Mouse (Mus musculus): Measurements from ENCODE around the gene Sod1. TPM values are rescaled to one million over a fixed set of nuclear protein-coding genes. Genes with fewer than 3 reads are reported as not detected.

The Sod1 gene
- total and polyA plus RNA-seq, 3 experiments, result 389 to 747 (median 609) TPM

DNA sequence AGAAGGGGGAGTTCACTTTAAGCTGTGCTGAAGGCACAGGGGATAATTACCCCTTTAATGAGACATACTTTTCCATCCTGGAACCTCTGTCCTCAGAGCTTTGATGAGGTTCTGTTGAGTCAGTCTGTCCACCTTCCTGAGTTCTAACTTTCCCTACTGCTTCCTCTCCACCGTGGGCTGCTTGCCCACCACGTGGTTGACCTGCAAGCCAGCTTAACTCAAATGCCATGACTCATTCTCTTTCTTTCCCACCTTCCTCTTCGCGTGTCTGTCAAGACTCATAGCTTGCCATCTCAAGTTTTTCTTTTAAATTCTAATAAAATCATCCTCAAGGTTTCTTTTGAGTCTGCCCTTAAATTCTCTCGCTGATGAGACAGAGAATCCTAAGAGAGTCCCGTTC is 39.6 kb upstream of the Sod1 start:
- H3K36me3 ChIP-seq (replicated peaks), result no peaks in the 10 kb centered on the region
- no peak overlapping the region for H3K4me3 ChIP-seq (ENCODE audit: low read depth, low read length)
- ATAC-seq (ENCODE audit: extremely low read depth, insufficient number of reproducible peaks, low FRiP score, poor library complexity, severe bottlenecking), result no peak
- no peaks in the 10 kb centered on the region; the same call in 1 of the 2 replicates for H3K9me3 ChIP-seq (replicated peaks)
- TF ChIP-seq GATA1 (IDR thresholded peaks at IDR 0.05; ENCODE audit: borderline replicate concordance, low read length) (no peak), CTCF (IDR thresholded peaks at IDR 0.05; ENCODE audit: low read depth, low read length) (no peak), TAL1 (conservative IDR thresholded peaks at IDR 0.05; ENCODE audit: low read depth, low read length) (no peak), GATA2 (IDR thresholded peaks at IDR 0.05; ENCODE audit: borderline replicate concordance, low read depth, low read length) (no peak), POLR2AphosphoS5 (IDR thresholded peaks at IDR 0.05; ENCODE audit: insufficient replicate concordance, low read depth, low read length) (no peak)
- no peaks in the 10 kb centered on the region for H3K27me3 ChIP-seq (ENCODE audit: insufficient read depth, low read length)
- H3K4me1 ChIP-seq (ENCODE audit: insufficient read depth, low read depth, low read length), result peaks cover 5% of the 10 kb centered on the region; the same call in 1 of the 2 replicates
- DNase-seq (ENCODE audit: low spot score), result no peak

DNA sequence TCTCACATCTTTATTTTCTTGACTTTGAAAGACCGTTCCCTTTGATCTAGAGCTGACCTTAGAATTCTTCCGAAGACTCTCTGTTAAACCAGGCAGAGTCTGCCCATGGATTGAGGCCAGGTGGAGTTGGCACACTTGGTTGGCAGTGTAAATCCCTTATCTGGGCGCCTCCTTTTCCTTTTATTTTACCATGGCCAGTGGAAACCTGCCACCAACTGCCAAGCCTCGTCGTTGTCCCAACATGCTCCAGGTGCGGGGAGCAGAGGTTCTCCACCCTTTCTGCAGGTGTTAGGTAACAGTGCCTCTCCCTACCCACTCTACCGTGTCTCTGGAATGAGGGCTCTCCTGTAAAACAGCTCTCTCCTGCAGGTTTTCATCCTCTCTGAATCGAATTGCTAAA is 38.9 kb upstream of the Sod1 start:
- no peaks in the 10 kb centered on the region for H3K27me3 ChIP-seq (ENCODE audit: insufficient read depth, low read length)
- H3K4me1 ChIP-seq (ENCODE audit: insufficient read depth, low read depth, low read length), result peaks cover 5% of the 10 kb centered on the region; the same call in 1 of the 2 replicates
- H3K36me3 ChIP-seq (replicated peaks), result no peaks in the 10 kb centered on the region
- TF ChIP-seq GATA2 (IDR thresholded peaks at IDR 0.05; ENCODE audit: borderline replicate concordance, low read depth, low read length) (no peak), TAL1 (conservative IDR thresholded peaks at IDR 0.05; ENCODE audit: low read depth, low read length) (no peak), CTCF (IDR thresholded peaks at IDR 0.05; ENCODE audit: low read depth, low read length) (no peak), POLR2AphosphoS5 (IDR thresholded peaks at IDR 0.05; ENCODE audit: insufficient replicate concordance, low read depth, low read length) (no peak), GATA1 (IDR thresholded peaks at IDR 0.05; ENCODE audit: borderline replicate concordance, low read length) (no peak)
- DNase-seq (ENCODE audit: low spot score) (no peak), ATAC-seq (ENCODE audit: extremely low read depth, insufficient number of reproducible peaks, low FRiP score, poor library complexity, severe bottlenecking) (no peak)
- H3K9me3 ChIP-seq (replicated peaks), result no peaks in the 10 kb centered on the region; the same call in 1 of the 2 replicates
- no peak overlapping the region for H3K4me3 ChIP-seq (ENCODE audit: low read depth, low read length)

DNA sequence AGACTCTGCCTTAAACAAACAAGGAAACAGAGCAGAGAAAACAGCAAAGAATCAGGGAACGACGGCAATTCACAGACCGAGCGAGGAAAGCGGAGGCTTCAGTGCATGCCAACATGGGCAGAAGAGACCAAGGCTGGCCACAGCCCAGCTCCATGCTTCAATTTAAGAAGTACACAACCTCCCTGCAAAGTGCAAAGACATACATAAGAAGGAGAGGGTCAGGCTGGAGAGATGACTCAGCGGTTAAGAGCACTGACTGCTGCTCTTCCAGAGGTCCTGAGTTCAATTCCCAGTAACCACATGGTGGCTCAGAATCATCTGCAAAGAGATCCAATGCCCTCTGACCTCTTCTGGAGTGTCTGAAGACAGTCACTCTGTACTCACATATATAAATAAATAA is 36.4 kb upstream of the Sod1 start:
- no peaks in the 10 kb centered on the region for H3K36me3 ChIP-seq (replicated peaks)
- no peak overlapping the region for H3K4me3 ChIP-seq (ENCODE audit: low read depth, low read length)
- DNase-seq (ENCODE audit: low spot score) (no peak), ATAC-seq (ENCODE audit: extremely low read depth, insufficient number of reproducible peaks, low FRiP score, poor library complexity, severe bottlenecking) (no peak)
- TF ChIP-seq GATA2 (IDR thresholded peaks at IDR 0.05; ENCODE audit: borderline replicate concordance, low read depth, low read length), result no peak
- TF ChIP-seq TAL1 (conservative IDR thresholded peaks at IDR 0.05; ENCODE audit: low read depth, low read length), result no peak
- no peak for TF ChIP-seq POLR2AphosphoS5 (IDR thresholded peaks at IDR 0.05; ENCODE audit: insufficient replicate concordance, low read depth, low read length)
- TF ChIP-seq CTCF (IDR thresholded peaks at IDR 0.05; ENCODE audit: low read depth, low read length), result no peak
- TF ChIP-seq GATA1 (IDR thresholded peaks at IDR 0.05; ENCODE audit: borderline replicate concordance, low read length), result no peak
- no peaks in the 10 kb centered on the region for H3K27me3 ChIP-seq (ENCODE audit: insufficient read depth, low read length)
- no peaks in the 10 kb centered on the region; the same call in 1 of the 2 replicates for H3K9me3 ChIP-seq (replicated peaks)
- peaks cover 3% of the 10 kb centered on the region; the same call in 1 of the 2 replicates for H3K4me1 ChIP-seq (ENCODE audit: insufficient read depth, low read depth, low read length)

DNA sequence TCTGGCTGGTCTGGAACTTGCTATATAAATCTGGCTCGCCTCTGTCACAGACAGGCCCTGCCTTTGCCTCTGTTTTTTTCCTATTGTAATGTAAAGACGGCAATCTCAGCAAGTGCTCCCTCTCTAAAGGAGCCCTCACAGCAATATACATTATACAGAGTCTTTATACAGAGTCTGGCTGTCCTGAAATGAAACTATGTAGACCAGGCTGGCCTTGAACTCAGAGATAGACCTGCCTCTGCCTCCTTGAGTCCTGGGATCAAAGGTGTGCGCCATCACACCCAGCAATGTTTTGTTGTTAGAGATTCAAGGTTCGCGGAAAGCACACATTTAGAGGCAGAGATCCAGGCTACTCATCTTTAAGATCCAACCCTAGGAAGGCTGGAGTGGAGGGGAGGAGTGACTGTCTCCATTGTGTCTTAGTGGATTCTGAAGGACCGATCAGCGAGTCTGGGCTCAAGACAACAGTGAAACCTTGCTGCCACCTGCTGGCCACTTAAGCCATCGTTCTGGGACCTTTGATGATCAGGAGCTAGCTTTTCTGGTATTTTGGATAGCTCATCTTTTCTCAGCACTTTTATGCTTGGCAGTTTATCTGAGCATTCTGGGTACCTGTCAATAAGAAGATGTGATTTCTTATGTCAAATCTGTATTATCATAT is 34.5 kb upstream of the Sod1 start:
- H3K36me3 ChIP-seq (replicated peaks), result no peaks in the 10 kb centered on the region
- DNase-seq (ENCODE audit: low spot score), result peak; percentile 27
- 0 out of 2 replicates have a peak, but pooled peaks cover 4% of the 10 kb centered on the region for H3K27me3 ChIP-seq (ENCODE audit: insufficient read depth, low read length)
- H3K9me3 ChIP-seq (replicated peaks), result no peaks in the 10 kb centered on the region; the same call in 1 of the 2 replicates
- no peak for TF ChIP-seq TAL1 (conservative IDR thresholded peaks at IDR 0.05; ENCODE audit: low read depth, low read length)
- no peak for TF ChIP-seq GATA1 (IDR thresholded peaks at IDR 0.05; ENCODE audit: borderline replicate concordance, low read length)
- TF ChIP-seq CTCF (IDR thresholded peaks at IDR 0.05; ENCODE audit: low read depth, low read length), result peak; percentile 31; the same call in 1 of the 2 replicates
- 0 out of 2 replicates have a peak, but pooled peaks have one; percentile 52 for ATAC-seq (ENCODE audit: extremely low read depth, insufficient number of reproducible peaks, low FRiP score, poor library complexity, severe bottlenecking)
- peaks cover 3% of the 10 kb centered on the region; the same call in 1 of the 2 replicates for H3K4me1 ChIP-seq (ENCODE audit: insufficient read depth, low read depth, low read length)
- no peak overlapping the region for H3K4me3 ChIP-seq (ENCODE audit: low read depth, low read length)

DNA sequence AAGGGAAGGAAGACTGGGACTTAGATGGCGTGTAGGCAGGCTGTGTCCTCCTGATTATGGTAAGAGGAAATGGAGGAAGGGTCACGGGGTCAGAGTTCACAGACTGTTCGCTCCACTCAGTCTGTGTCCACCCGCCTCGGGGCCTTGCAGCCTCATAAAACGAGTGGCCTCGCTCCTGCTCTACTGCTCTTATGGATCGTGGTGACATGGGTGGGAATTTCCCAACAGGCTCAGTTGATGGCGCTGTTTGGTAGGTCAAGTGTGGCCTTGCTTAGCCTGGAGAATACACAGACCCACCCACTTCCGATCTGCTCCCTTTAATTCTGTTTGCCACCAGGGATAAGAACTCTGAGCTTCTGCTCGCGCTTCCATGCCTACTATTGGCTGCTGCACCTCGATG is 33.1 kb upstream of the Sod1 start:
- no peak overlapping the region for H3K4me3 ChIP-seq (ENCODE audit: low read depth, low read length)

DNA sequence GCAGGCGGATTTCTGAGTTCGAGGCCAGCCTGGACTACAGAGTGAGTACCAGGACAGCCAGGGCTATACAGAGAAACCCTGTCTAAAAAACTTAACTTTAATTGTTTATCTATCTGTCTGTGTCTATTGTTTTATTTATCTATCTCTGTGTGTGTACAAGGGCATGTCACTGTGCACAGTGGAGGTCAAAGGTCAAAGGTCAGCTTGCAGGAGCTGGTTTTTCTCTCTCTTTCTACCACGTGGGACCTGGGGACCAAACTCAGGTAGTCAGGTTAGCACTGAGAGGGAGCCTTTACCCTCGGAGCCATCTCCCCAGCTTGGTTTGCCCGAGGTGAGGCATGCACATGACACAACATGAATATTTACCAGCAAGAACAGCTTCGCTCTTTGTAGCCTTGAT is 29.3 kb upstream of the Sod1 start:
- no peak overlapping the region for H3K4me3 ChIP-seq (ENCODE audit: low read depth, low read length)
- ATAC-seq (ENCODE audit: extremely low read depth, insufficient number of reproducible peaks, low FRiP score, poor library complexity, severe bottlenecking) (no peak), DNase-seq (ENCODE audit: low spot score) (no peak)
- TF ChIP-seq CTCF (IDR thresholded peaks at IDR 0.05; ENCODE audit: low read depth, low read length), result no peak
- TF ChIP-seq GATA1 (IDR thresholded peaks at IDR 0.05; ENCODE audit: borderline replicate concordance, low read length), result no peak
- TF ChIP-seq GATA2 (IDR thresholded peaks at IDR 0.05; ENCODE audit: borderline replicate concordance, low read depth, low read length), result no peak
- TF ChIP-seq TAL1 (conservative IDR thresholded peaks at IDR 0.05; ENCODE audit: low read depth, low read length), result no peak
- no peak for TF ChIP-seq POLR2AphosphoS5 (IDR thresholded peaks at IDR 0.05; ENCODE audit: insufficient replicate concordance, low read depth, low read length)
- H3K9me3 ChIP-seq (replicated peaks), result no peaks in the 10 kb centered on the region
- no peaks in the 10 kb centered on the region for H3K36me3 ChIP-seq (replicated peaks)
- H3K27me3 ChIP-seq (ENCODE audit: insufficient read depth, low read length), result peaks cover 7% of the 10 kb centered on the region; the same call in 1 of the 2 replicates
- H3K4me1 ChIP-seq (ENCODE audit: insufficient read depth, low read depth, low read length), result peaks cover 5% of the 10 kb centered on the region

More for the DNA sequence above, 33.1 kb upstream of the Sod1 start:
- H3K4me1 ChIP-seq (ENCODE audit: insufficient read depth, low read depth, low read length), result peaks cover 3% of the 10 kb centered on the region; the same call in 1 of the 2 replicates
- H3K36me3 ChIP-seq (replicated peaks), result no peaks in the 10 kb centered on the region
- DNase-seq (ENCODE audit: low spot score) (no peak), ATAC-seq (ENCODE audit: extremely low read depth, insufficient number of reproducible peaks, low FRiP score, poor library complexity, severe bottlenecking) (peak; percentile 68)
- H3K27me3 ChIP-seq (ENCODE audit: insufficient read depth, low read length), result peaks cover 7% of the 10 kb centered on the region; the same call in 1 of the 2 replicates
- TF ChIP-seq POLR2AphosphoS5 (IDR thresholded peaks at IDR 0.05; ENCODE audit: insufficient replicate concordance, low read depth, low read length) (no peak), GATA2 (IDR thresholded peaks at IDR 0.05; ENCODE audit: borderline replicate concordance, low read depth, low read length) (no peak), CTCF (IDR thresholded peaks at IDR 0.05; ENCODE audit: low read depth, low read length) (no peak), TAL1 (conservative IDR thresholded peaks at IDR 0.05; ENCODE audit: low read depth, low read length) (no peak), GATA1 (IDR thresholded peaks at IDR 0.05; ENCODE audit: borderline replicate concordance, low read length) (no peak)
- no peaks in the 10 kb centered on the region for H3K9me3 ChIP-seq (replicated peaks)
